Mouse (Mus musculus) thymus, adult 2 months (tissue): ENCODE measurements around the gene Svep1.

Experiments
- CTCF ChIP-seq: fragments of 200-500 bp; IDR thresholded peaks from 2 replicates; pipeline ENCODE4 v1.5.1; 2012; ENCODE audit warnings: mild to moderate bottlenecking, control low read depth, low read length, moderate library complexity, borderline replicate concordance; ENCODE audit not compliant: control insufficient read depth, poor library complexity, insufficient read depth; ENCODE audit errors: extremely low read depth
- POLR2A ChIP-seq: fragments of 200-500 bp; IDR thresholded peaks from 2 replicates; pipeline ENCODE4 v1.6.1; 2012; ENCODE audit warnings: mild to moderate bottlenecking, low read length, control low read depth, moderate library complexity; ENCODE audit not compliant: control insufficient read depth, poor library complexity, insufficient read depth; ENCODE audit errors: extremely low read depth

DNA sequence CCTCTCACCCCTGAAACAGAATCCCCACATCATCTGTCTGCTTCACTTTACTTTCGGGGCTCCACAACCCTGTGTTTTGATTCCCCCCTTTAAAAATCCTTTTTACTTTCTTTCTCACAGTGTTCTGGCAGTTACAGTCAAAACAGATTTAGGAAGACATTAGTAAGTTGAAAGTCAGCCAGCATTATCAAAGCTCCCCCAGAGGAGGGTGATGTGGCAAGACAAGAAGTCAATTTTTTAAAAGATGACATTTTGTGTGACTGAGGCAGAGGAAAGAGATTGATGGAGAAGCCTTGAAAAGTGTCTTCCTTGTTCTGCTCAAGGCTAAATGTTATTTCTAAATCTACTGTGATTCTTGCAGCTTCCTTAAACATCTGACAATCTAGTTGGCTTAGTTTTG is 119.9 kb downstream of the Svep1 start:
- TF ChIP-seq CTCF (no peak), POLR2A (no peak)
